Mouse (Mus musculus): ENCODE results near the gene Slc25a1. TPM values are rescaled to one million over a fixed set of nuclear protein-coding genes. Genes with fewer than 3 reads are reported as not detected.

The Slc25a1 gene
- polyA plus RNA-seq, 1 experiment from 2014 or later = 39.5 TPM

GRCm38 (mm10) chr16:17914307-17915249 lies 13.4 kb downstream of the Slc25a1 start, which contains the start of gene Gsc2:
Gene Gsc2, minus strand, starts transcription at chr16:17915059.
- peak within 1 kb of the TSS; percentile 28; the same call in 1 of the 2 replicates for H3K9ac ChIP-seq (ENCODE audit: low read depth, low read length)
- no peak for ATAC-seq (replicated peaks; ENCODE audit: insufficient number of reproducible peaks, low FRiP score, low TSS enrichment)
- WGBS (ENCODE audit: insufficient replicate concordance) = under 1% methylated on average over 106 of the region's 106 CpGs
- H3K27me3 ChIP-seq (ENCODE audit: control insufficient read depth, insufficient read depth, low read length) = peaks cover 69% of the 10 kb centered on the region
- peak within 1 kb of the TSS; percentile 74 for H3K4me2 ChIP-seq
- peak within 1 kb of the TSS; percentile 39 for H3K4me3 ChIP-seq (ENCODE audit: low read depth, low read length)
- H3K9me3 ChIP-seq (replicated peaks; ENCODE audit: control insufficient read depth, low read length) = no peaks in the 10 kb centered on the region
- H3K4me1 ChIP-seq (ENCODE audit: control insufficient read depth, insufficient read depth, low read length) = peaks cover 11% of the 10 kb centered on the region
- no peaks in the 10 kb centered on the region for H3K36me3 ChIP-seq (ENCODE audit: control insufficient read depth, insufficient read depth, low read length)
- no peak within 1 kb of the TSS for H3K27ac ChIP-seq (ENCODE audit: low read depth, low read length)

GRCm38 (mm10) chr16:17911052-17911595 lies 16.9 kb downstream of the Slc25a1 start, which contains the start of gene Ess2:
Gene Ess2, minus strand, starts transcription at chr16:17911348.
- Histone ChIP-seq H3K36me3 (ENCODE audit: control insufficient read depth, insufficient read depth, low read length) (peaks cover 21% of the 10 kb centered on the region), H3K27ac (ENCODE audit: low read depth, low read length) (0 out of 2 replicates have a peak within 1 kb of the TSS, but pooled peaks have one; percentile 7), H3K9ac (ENCODE audit: low read depth, low read length) (peak within 1 kb of the TSS; percentile 79), H3K4me2 (peak within 1 kb of the TSS; percentile 96), H3K4me3 (ENCODE audit: low read depth, low read length) (peak within 1 kb of the TSS; percentile 70), H3K9me3 (replicated peaks; ENCODE audit: control insufficient read depth, low read length) (no peaks in the 10 kb centered on the region), H3K27me3 (ENCODE audit: control insufficient read depth, insufficient read depth, low read length) (peaks cover 45% of the 10 kb centered on the region), H3K4me1 (ENCODE audit: control insufficient read depth, insufficient read depth, low read length) (peaks cover 11% of the 10 kb centered on the region)
- peak; percentile 84 for ATAC-seq (replicated peaks; ENCODE audit: insufficient number of reproducible peaks, low FRiP score, low TSS enrichment)
- WGBS (ENCODE audit: insufficient replicate concordance) = under 1% methylated on average over 35 of the region's 35 CpGs

- no peaks in the 10 kb centered on the region for H3K9me3 ChIP-seq (replicated peaks; ENCODE audit: control insufficient read depth, low read length)
- no peak within 1 kb of the TSS for H3K9ac ChIP-seq (ENCODE audit: low read depth, low read length)
- no peak within 1 kb of the TSS for H3K4me2 ChIP-seq
- no peaks in the 10 kb centered on the region for H3K27me3 ChIP-seq (ENCODE audit: control insufficient read depth, insufficient read depth, low read length)
- H3K36me3 ChIP-seq (ENCODE audit: control insufficient read depth, insufficient read depth, low read length) = peaks cover 20% of the 10 kb centered on the region
- ATAC-seq (replicated peaks; ENCODE audit: insufficient number of reproducible peaks, low FRiP score, low TSS enrichment) = no peak
- no peak within 1 kb of the TSS for H3K4me3 ChIP-seq (ENCODE audit: low read depth, low read length)
- no peaks in the 10 kb centered on the region for H3K4me1 ChIP-seq (ENCODE audit: control insufficient read depth, insufficient read depth, low read length)
- WGBS (ENCODE audit: insufficient replicate concordance) = 89% methylated on average over 14 of the region's 14 CpGs
- H3K27ac ChIP-seq (ENCODE audit: low read depth, low read length) = no peak within 1 kb of the TSS
Measured at GRCm38 (mm10) chr16:17898462-17898861, 29.6 kb downstream of the Slc25a1 start, which contains the start of the genes Dgcr2 and Tssk2. Gene Dgcr2, minus strand, starts transcription at chr16:17898562. Gene Tssk2, plus strand, starts transcription at chr16:17898637.

GRCm38 (mm10) chr16:17896091-17896490 lies 31.9 kb downstream of the Slc25a1 start:
- Histone ChIP-seq H3K36me3 (ENCODE audit: control insufficient read depth, insufficient read depth, low read length) (peaks cover 4% of the 10 kb centered on the region; the same call in 1 of the 2 replicates), H3K9me3 (replicated peaks; ENCODE audit: control insufficient read depth, low read length) (no peaks in the 10 kb centered on the region), H3K4me3 (ENCODE audit: low read depth, low read length) (no peak overlapping the region), H3K27ac (ENCODE audit: low read depth, low read length) (no peak overlapping the region), H3K27me3 (ENCODE audit: control insufficient read depth, insufficient read depth, low read length) (no peaks in the 10 kb centered on the region), H3K4me1 (ENCODE audit: control insufficient read depth, insufficient read depth, low read length) (peaks cover 3% of the 10 kb centered on the region; the same call in 1 of the 2 replicates), H3K9ac (ENCODE audit: low read depth, low read length) (no peak overlapping the region), H3K4me2 (no peak overlapping the region)
- no peak for ATAC-seq (replicated peaks; ENCODE audit: insufficient number of reproducible peaks, low FRiP score, low TSS enrichment)

- H3K27ac ChIP-seq (ENCODE audit: low read depth, low read length) = no peak within 1 kb of the TSS
Measured at GRCm38 (mm10) chr16:17893923-17894322, 34.1 kb downstream of the Slc25a1 start, which contains the start of gene Tssk1. Gene Tssk1, plus strand, starts transcription at chr16:17894223.

GRCm38 (mm10) chr16:17892606-17893005 lies 35.4 kb downstream of the Slc25a1 start:
- Histone ChIP-seq H3K4me2 (no peak overlapping the region), H3K27ac (ENCODE audit: low read depth, low read length) (no peak overlapping the region), H3K4me3 (ENCODE audit: low read depth, low read length) (no peak overlapping the region), H3K9ac (ENCODE audit: low read depth, low read length) (no peak overlapping the region), H3K27me3 (ENCODE audit: control insufficient read depth, insufficient read depth, low read length) (no peaks in the 10 kb centered on the region), H3K4me1 (ENCODE audit: control insufficient read depth, insufficient read depth, low read length) (peaks cover 13% of the 10 kb centered on the region), H3K9me3 (replicated peaks; ENCODE audit: control insufficient read depth, low read length) (no peaks in the 10 kb centered on the region), H3K36me3 (ENCODE audit: control insufficient read depth, insufficient read depth, low read length) (no peaks in the 10 kb centered on the region)
- no peak for ATAC-seq (replicated peaks; ENCODE audit: insufficient number of reproducible peaks, low FRiP score, low TSS enrichment)
- 70% methylated on average over 3 of the region's 3 CpGs for WGBS (ENCODE audit: insufficient replicate concordance)

More at GRCm38 (mm10) chr16:17893923-17894322, 34.1 kb downstream of the Slc25a1 start, which contains the start of gene Tssk1:
- H3K9ac ChIP-seq (ENCODE audit: low read depth, low read length) = no peak within 1 kb of the TSS
- ATAC-seq (replicated peaks; ENCODE audit: insufficient number of reproducible peaks, low FRiP score, low TSS enrichment) = no peak
- H3K4me1 ChIP-seq (ENCODE audit: control insufficient read depth, insufficient read depth, low read length) = peaks cover 13% of the 10 kb centered on the region
- no peak within 1 kb of the TSS for H3K4me2 ChIP-seq
- H3K9me3 ChIP-seq (replicated peaks; ENCODE audit: control insufficient read depth, low read length) = no peaks in the 10 kb centered on the region
- H3K36me3 ChIP-seq (ENCODE audit: control insufficient read depth, insufficient read depth, low read length) = no peaks in the 10 kb centered on the region
- no peak within 1 kb of the TSS for H3K4me3 ChIP-seq (ENCODE audit: low read depth, low read length)
- H3K27me3 ChIP-seq (ENCODE audit: control insufficient read depth, insufficient read depth, low read length) = no peaks in the 10 kb centered on the region
- WGBS (ENCODE audit: insufficient replicate concordance) = 92% methylated on average over 2 of the region's 2 CpGs

- peak within 1 kb of the TSS; percentile 95 for H3K9ac ChIP-seq (ENCODE audit: low read depth, low read length)
- H3K4me1 ChIP-seq (ENCODE audit: control insufficient read depth, insufficient read depth, low read length) = peaks cover 13% of the 10 kb centered on the region
- H3K27ac ChIP-seq (ENCODE audit: low read depth, low read length) = peak within 1 kb of the TSS; percentile 89
- under 1% methylated on average over 38 of the region's 38 CpGs for WGBS (ENCODE audit: insufficient replicate concordance)
- peak; percentile 99 for ATAC-seq (replicated peaks; ENCODE audit: insufficient number of reproducible peaks, low FRiP score, low TSS enrichment)
- H3K4me3 ChIP-seq (ENCODE audit: low read depth, low read length) = peak within 1 kb of the TSS; percentile 83
- no peaks in the 10 kb centered on the region for H3K9me3 ChIP-seq (replicated peaks; ENCODE audit: control insufficient read depth, low read length)
- H3K4me2 ChIP-seq = peak within 1 kb of the TSS; percentile 84
- H3K36me3 ChIP-seq (ENCODE audit: control insufficient read depth, insufficient read depth, low read length) = no peaks in the 10 kb centered on the region
- no peaks in the 10 kb centered on the region for H3K27me3 ChIP-seq (ENCODE audit: control insufficient read depth, insufficient read depth, low read length)
Measured at GRCm38 (mm10) chr16:17891567-17891959, 36.5 kb downstream of the Slc25a1 start, which contains the start of gene Gm20518. Gene Gm20518, minus strand, starts transcription at chr16:17891671.

GRCm38 (mm10) chr16:17890917-17891566 lies 37.0 kb downstream of the Slc25a1 start:
- ATAC-seq (replicated peaks; ENCODE audit: insufficient number of reproducible peaks, low FRiP score, low TSS enrichment) = peak; percentile 65
- peaks cover 13% of the 10 kb centered on the region for H3K4me1 ChIP-seq (ENCODE audit: control insufficient read depth, insufficient read depth, low read length)
- no peaks in the 10 kb centered on the region for H3K27me3 ChIP-seq (ENCODE audit: control insufficient read depth, insufficient read depth, low read length)
- H3K27ac ChIP-seq (ENCODE audit: low read depth, low read length) = peak overlapping the region; percentile 89
- H3K36me3 ChIP-seq (ENCODE audit: control insufficient read depth, insufficient read depth, low read length) = no peaks in the 10 kb centered on the region
- peak overlapping the region; percentile 95 for H3K9ac ChIP-seq (ENCODE audit: low read depth, low read length)
- H3K9me3 ChIP-seq (replicated peaks; ENCODE audit: control insufficient read depth, low read length) = no peaks in the 10 kb centered on the region
- peak overlapping the region; percentile 83 for H3K4me3 ChIP-seq (ENCODE audit: low read depth, low read length)
- WGBS (ENCODE audit: insufficient replicate concordance) = 0% methylated on average over 44 of the region's 44 CpGs
- peak overlapping the region; percentile 84 for H3K4me2 ChIP-seq
